Mouse (Mus musculus) left cerebral cortex, postnatal 36 days (tissue): ENCODE data around the gene Tmem215. TPM values are rescaled to one million over a fixed set of nuclear protein-coding genes. Genes with fewer than 3 reads are reported as not detected.

Experiments used
- DNase-seq, 2 experiments: peaks; one replicate each; pipeline ENCODE4 v3.0.0; 2021 to 2022; ENCODE audit warnings: low spot score in 2 of 2, mixed read lengths in 1 of 2
- intact Hi-C: fragments of 180-260 bp; cut with DNase I; formaldehyde crosslinking; loops from one replicate; pipeline ENCODE4 v1.15.1; 2025
- total RNA-seq, 2 experiments: library from RNA; stranded (reverse); gene quantifications; 2 replicates each; pipeline ENCODE4 v1.2.3; 2021

Gene Tmem215
- 10 to 100 TPM; 20.5 to 22.0 TPM for total RNA-seq

DNA sequence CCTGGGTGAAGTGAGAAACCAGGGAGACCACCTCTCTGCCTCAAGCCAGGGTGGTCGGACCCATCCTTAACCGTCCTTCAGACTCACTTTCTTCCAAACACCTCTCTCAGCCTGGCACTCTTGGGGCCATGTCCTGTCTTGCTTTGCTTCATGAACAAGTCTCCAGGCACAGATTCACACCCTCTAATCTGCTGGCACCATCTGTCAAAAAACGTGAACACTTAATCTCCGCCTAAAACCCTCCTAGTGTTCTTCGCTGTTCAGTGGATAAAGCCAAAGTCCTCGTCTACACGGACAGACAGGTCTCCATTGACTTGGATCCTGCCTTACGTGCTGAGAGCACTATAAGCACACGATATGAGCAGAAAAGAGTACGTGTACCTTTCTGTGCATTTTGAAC lies at the start of gene Tmem215:
Gene Tmem215 (plus strand): TSS at position 301 of the 400 bp plus-strand sequence.
- intact Hi-C loops: loop anchor here (5.0 kb wide), 1 partner anchor 170 kb away; no protein-coding TSS in a partner anchor
- no peak for DNase-seq

DNA sequence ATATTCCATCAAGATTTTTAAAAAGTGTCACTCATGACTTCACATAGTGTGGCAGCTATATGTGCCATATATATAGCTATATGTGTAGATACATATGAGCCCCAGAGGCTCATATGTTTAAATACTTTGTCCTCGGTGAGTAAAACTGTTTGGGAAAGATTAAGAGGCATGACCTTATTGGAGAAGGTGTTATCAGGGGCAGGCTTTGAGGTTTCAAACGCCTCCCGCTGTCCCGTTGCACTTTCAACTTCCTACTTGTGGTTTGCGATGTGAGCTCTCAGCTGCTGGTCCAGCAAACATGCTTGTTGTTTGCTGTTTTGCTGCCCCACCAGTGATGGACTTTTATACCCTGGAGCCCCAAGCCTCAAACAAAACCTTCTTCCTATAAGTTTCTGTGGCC lies 40.1 kb upstream of the Tmem215 start:
- DNase-seq: no peak
- intact Hi-C loops: no loop called here

DNA sequence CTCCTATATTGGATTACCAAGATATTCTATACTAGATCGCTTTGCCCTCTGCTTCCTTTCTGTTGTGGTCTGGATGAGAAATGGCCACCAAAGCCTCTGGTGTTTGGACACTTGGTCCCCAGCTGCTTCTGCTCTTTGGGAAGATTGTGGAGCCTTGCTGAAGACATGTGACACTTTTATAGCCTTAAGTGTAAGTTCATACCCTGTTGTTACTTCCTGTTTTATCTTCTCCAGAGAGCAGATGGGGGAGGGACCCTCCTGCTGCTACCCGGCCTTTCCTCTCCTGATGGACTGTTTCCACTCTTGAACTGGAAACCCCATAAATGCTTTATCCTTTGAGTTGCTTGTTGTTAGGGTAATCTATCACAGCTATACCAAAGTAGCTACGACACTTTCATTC lies 38.6 kb upstream of the Tmem215 start:
- no peak for DNase-seq
- intact Hi-C loops: no loop called here

DNA sequence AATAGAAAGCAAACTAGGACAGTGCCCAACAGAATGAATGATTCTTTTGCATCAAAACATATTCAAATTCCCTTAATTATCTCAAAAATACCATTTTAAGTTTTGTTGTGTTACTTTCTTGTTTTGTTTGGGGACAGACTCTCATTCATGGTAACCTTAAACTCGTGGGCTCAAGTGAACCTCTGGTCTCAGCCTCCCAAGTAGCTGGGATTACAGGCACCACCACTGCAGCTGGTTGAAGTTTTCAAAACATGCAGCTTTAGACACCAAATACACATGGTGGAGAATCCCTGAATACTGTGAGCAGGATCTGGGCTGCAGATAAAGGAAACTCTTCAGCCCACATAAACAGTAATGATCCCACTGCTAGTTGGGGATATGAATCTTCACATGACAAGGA lies 37.6 kb upstream of the Tmem215 start:
- DNase-seq: no peak
- intact Hi-C loops: no loop called here

DNA sequence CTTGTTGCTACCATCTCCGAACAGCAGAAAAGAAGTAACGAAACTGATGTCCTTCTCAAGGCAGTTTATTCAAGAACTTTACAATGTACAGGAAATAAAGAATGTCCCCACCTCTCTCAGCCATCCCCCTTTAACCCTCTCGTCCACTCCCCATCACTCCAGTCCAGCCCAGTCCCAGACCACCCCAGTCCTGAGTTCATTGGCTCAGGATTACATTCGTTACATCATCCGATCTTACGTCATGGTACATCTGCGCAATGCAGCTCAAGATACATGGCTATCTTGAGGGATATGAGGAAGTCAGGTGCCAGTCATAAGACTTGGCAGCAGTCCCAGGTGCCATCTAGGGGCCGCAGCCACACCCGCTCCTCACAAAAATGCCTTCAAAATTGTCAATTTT lies 28.4 kb upstream of the Tmem215 start:
- intact Hi-C loops: no loop called here
- no peak for DNase-seq

DNA sequence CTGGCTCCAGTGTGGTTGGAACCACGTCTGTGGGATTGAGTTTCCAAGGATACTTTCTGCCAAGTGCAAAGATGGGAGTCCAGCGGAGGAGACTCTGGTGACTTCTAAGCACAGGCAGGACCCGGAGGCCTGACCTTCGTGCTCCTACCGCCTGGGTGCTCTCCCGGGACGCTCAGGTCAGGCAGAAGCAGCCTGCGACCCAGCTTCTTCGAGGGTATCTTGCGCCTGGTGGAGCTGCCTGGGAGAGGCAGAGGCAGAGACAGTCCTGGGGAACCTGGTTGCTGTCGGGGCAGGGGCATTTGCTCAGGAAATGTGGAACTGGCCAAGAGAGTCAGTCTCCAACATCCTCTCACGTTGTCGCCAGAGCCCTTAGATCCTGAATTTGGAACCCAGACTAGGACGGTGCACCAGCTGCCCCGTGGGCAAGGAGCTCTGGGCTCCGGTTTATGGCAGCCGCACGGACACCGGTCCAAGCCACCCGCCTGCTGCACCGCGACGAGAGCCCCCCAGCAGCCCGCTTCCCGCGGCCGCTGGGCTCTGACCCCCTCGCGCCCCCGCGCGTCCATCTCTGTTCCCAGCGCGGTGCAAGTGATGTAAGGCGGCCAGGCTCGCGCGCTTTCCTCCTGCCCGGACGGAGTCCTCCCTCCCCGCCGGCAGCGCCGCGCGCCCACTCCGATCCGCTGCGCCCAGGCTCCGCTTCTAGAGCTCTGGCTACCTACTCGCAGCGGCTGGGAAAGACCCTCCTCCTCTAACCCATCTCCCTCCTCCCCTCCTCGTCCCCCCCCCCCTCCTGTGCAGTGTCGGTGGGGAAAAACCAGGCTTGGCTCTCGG lies 935 bp downstream of the Tmem215 start:
- intact Hi-C loops: loop anchor here (5.0 kb wide), 1 partner anchor 171 kb away; no protein-coding TSS in a partner anchor
- peak; percentile 48 to 56 for DNase-seq

DNA sequence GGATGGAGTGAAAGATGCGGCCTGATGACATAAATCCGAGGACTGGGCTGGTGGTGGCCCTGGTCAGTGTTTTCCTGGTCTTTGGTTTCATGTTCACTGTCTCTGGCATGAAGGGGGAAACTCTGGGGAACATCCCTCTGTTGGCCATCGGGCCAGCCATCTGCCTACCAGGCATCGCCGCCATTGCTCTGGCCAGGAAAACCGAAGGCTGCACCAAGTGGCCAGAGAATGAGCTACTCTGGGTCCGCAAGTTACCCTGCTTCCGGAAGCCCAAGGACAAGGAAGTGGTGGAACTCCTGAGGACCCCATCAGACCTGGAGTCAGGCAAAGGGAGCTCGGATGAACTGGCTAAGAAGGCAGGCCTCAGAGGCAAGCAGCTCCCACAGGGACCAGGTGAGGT lies 1.9 kb downstream of the Tmem215 start:
- peak in 1 of 2 experiments; percentile 21 for DNase-seq
- intact Hi-C loops: loop anchor here (5.0 kb wide), 1 partner anchor 172 kb away; no protein-coding TSS in a partner anchor

DNA sequence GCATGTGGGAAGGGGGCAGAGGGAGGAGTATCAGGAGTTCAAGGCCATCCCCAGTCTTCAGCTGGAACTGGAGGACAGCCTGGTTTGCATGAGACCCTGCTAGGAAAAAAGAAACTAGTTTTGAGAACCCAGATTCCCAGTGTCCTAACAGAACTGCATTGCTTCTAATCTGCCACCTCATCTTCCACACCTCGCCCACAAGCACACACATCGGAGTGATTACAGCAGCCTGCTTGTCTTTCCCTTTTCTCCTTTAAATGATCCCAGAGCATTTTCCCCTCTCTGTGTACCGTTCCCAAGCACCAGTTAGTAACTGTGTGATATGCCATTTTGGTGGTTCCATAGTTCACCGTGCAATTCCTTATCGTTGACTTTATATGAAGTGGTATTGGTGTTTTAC lies 6.0 kb downstream of the Tmem215 start:
- DNase-seq: no peak
- intact Hi-C loops: no loop called here

DNA sequence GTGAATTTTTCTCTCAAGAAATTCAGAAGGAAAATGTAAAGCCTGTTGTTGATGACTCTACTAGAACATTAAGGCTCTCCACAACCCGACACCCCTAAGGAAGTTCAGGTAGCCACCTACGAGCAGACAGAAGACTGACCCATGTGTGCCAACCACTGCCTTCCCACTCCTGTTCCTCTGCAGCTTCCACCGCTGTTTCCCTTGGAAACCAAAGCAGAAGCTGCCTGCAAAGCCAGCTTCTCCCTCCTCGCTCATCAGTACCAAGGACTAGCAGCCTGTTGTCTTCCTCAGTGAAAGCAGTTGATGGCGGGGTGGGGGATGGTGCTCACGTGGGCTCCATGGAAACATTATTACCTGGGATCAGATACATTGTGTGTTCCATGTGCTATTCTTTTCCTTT lies 14.6 kb downstream of the Tmem215 start:
- intact Hi-C loops: no loop called here
- DNase-seq: peak; percentile 29 to 35

DNA sequence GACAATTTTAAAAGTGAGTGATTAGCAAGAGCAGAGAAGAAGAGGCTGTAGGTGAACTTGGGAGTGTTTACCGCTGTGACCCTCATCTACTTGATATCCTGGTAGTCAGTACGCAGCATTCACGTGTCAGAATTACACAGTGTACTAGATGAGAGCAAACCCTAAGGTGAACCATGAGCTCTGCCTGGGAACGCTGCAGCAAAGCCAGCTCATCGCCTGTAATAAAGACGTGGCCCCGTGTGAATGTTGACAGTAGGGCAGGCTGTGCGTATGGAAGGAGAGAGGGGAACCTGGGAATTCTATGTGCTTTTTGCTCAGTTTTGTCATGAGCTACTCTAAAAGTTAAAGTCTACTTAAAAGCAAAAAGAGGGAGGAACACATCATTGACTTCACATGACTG lies 19.8 kb downstream of the Tmem215 start:
- intact Hi-C loops: no loop called here
- no peak for DNase-seq

DNA sequence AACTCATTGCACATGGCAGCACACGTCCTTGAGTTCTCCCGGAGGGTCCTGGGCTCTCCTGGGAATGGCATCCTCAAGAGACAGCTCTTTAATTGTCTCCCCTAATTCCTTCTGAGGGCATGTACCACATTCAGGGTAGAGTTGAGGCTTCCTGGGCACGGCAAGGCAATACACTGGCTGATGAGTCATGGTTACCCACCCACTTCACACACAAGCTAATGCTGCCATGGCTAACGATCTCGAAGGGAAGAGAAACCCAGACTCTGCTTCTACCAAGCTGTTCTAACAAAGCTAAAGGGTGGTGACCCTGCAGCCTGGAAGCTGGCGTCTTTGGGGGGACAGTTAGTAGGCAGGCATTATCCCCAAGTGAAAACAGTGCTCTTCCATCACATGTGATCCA lies 24.4 kb downstream of the Tmem215 start:
- intact Hi-C loops: no loop called here
- DNase-seq: peak in 1 of 2 experiments; percentile 25

DNA sequence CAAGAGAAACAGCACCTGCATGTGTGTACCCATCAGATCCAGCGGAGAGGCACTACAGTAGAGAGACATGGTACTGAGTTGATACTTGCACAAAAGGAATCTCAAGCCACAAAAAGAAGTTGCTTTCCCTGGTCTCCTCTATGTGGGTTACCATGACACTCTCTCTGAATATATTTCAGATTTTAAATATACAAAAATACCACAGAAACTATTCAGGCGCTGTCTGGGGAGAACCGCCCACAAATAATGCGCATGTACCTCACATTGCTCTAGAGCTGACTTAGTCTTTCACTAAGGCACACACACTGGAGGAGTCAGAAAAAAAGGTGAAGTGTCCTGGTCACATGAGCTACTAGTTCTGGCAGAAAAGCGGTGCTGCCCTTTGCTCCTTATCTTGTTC lies 24.8 kb downstream of the Tmem215 start:
- DNase-seq: peak; percentile 36 to 43
- intact Hi-C loops: no loop called here

DNA sequence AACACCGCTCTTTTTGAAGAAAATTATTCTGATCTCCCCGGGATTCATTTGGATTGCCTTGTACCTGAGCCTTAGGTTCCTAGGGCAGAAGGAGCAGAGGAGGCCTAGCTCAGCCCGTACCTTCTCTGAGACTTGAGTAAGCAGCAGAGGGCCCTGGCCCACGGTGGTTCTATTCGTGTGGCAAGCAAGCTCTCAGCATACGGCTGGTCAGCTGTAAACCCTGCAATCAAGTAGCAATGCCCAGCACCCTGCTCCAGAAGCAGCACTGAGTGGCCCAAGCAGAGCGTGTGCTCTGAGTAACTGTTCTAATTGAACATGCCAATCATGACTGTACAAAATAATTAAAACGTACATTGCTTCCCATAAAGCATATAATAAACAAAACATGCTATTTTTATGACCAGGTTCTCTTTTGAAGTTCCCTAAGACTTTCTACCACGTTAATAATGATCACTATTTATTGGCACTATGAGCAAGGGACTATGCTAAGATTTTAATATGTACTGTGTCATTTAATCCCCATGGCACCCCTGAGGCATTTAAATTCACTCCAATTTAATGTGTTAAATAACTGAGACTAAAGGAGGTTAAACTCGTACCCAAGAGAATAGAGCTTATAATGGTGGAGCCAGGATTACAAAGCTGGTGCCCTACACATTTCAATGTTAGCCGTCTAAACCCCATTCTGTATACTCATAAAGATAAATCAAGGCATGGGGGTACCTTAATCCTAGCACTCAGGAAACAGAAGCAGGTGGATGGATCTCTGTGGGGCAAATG lies 28.0 kb downstream of the Tmem215 start:
- no peak for DNase-seq
- intact Hi-C loops: no loop called here

DNA sequence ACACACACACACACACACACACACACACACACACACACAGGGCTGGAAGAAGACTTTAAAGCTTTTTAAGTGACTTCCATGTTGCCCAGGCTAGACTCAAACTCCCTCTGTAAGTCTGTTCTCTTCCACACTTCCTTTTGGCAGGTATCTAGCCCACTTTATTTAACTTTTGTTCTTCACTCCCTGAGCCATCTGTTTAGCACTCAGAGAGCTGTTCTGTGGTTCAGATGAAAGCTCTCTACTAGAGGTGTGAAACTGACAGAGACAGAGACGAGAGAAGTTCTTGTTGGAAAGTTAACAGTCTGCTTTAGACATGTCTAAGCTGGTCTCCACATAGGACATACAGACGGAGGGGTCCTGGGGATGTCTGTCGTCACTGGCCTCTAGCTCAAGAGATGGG lies 30.5 kb downstream of the Tmem215 start:
- no peak for DNase-seq
- intact Hi-C loops: no loop called here

DNA sequence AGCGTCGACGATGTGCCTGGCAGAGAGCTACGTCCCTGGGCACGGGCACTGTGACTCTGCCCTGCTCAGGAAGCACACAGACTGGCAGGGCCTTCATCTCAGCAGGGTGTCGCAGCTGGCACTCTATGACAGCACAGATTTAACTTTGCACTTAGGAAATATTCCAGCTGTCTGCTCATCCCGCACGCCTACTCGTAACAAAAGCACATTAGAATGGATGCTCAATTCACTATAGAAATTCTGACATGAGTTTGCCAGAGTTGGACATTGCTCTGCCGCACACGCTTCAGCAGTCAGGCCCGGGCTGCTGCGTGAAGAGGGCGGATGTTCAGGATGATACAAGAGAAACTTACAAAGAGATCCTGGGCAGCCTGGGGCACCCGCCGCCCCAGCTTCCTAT lies 37.6 kb downstream of the Tmem215 start:
- intact Hi-C loops: loop anchor here (2.0 kb wide), 1 partner anchor 35 kb away; no protein-coding TSS in a partner anchor
- DNase-seq: peak; percentile 46 to 55

DNA sequence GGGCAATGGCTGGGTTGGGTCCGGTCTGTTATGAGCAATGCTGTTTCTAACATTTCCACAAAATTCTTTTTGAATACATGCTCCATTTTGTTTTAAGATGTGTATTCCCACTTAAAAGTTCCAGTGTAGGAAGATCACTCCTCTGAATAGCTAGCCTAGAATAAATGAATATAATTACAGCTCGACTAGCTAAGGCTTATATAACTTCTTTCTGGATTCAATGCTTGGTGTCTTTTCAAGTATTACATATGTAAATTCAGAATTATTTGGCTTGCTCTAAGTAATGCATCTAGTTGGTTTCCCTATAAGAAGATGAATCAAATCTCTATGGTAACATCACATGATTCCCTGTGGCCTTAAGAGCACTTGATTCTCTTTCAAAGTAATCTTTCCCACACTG lies 41.3 kb downstream of the Tmem215 start:
- intact Hi-C loops: no loop called here
- DNase-seq: no peak

DNA sequence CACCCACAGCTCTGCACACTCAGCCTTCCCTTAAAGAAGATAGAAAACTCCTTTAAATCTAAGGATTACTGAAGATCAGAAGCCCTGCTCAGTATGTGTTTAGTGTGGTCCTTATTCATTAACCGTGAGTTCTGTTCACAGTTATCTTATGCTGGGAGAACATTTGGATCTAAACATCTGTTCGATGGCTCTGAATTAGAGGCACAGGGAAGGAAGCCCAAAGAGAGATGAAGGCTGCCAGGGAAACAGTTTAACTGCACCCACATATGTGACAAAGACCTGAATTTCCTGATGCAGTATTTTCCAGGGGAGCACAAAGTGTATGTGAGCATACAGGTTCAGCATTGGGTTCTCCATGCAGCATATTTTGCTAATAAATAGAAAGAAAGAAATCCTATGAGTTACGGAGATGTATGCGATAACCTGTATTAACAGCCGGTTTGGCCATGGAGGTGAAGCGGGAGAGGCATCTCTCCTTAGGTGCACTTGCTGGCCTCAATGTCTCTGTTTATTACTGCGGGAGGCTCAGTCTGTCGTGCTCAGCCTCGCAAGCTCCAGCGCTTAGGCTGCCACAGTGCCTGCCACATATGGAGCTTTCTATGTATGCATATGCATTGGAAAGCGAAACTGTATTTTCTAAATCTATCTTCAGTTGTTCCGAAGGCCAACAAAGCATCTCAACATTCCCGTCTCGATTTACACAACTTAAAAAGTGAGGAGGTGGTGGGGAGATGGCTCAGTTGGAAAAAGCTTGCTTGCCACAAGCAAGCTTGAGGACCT lies 46.8 kb downstream of the Tmem215 start:
- intact Hi-C loops: no loop called here
- DNase-seq: peak; percentile 24 to 41
